Mouse (Mus musculus): Measurements from ENCODE around the gene Cped1. TPM values are rescaled to one million over a fixed set of nuclear protein-coding genes. Genes with fewer than 3 reads are reported as not detected.

Gene Cped1
- polyA plus RNA-seq, 2 experiments = 1.8 to 2.5 TPM

DNA sequence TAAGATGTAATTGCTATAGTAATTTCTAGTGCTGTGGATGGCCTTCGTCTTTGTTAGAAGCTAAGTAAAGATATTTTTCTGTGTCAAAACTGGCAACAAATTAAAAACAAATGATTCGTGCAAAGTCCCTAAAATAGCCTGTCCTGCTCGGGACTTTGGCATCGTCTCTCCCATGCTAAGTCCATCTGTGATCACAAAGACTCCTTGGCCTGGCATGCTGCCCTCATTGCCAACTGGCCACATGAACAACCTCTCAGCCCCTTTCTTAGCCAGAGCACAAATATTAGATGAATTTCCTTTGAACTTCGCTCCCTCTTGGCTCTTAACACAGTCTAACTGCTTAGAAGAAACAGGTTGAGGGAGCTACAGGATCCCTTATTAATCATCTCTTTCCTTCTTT is 171.7 kb downstream of the Cped1 start:
- DNase-seq (ENCODE audit: low read depth in 3 of 3, low spot score in 3 of 3) = no peak
- WGBS (ENCODE audit: insufficient replicate concordance) = 61% methylated on average over 5 of the region's 5 CpGs

DNA sequence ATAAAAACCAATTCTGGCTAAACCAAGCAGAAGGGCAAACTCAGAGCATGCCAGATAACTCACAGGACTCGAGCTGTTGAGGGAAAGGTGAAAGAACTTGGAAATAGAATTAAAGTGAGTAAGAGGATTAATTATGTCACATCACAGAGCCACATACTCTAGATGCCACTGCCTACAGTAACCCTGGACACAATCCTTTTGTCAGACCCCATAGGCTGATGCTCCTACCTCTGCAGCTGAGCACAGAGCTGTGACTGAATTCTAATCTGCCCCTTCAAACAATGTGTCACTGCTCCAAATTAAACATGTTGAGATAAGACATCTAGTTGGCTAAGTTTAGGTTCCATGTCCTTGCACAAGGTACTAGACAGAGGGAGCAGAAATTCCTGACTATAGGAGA is 176.2 kb downstream of the Cped1 start:
- DNase-seq (ENCODE audit: low read depth in 3 of 3, low spot score in 3 of 3) = no peak
- H3K4me3 ChIP-seq (ENCODE audit: insufficient read depth in 1 of 2, low read depth in 2 of 2, low read length in 2 of 2) = no peak overlapping the region
- H3K4me1 ChIP-seq (replicated peaks; ENCODE audit: control insufficient read depth in 2 of 2, insufficient read depth in 2 of 2, low read length in 1 of 2) = no peaks in the 10 kb centered on the region
- TF ChIP-seq EP300 (IDR thresholded peaks at IDR 0.05; ENCODE audit: low read depth) (no peak), CTCF (IDR thresholded peaks at IDR 0.05; ENCODE audit: low read depth) (no peak)
- no peak for ATAC-seq (ENCODE audit: insufficient read depth)
- no peak overlapping the region for H3K4me2 ChIP-seq (ENCODE audit: low read depth)
- H3K9ac ChIP-seq (replicated peaks) = no peak overlapping the region
- no peaks in the 10 kb centered on the region for H3K27me3 ChIP-seq (ENCODE audit: control insufficient read depth, insufficient read depth, low read length)
- H3K27ac ChIP-seq = no peak overlapping the region
- 29% methylated on average over 1 of the region's 1 CpGs for WGBS (ENCODE audit: insufficient replicate concordance)
- no peaks in the 10 kb centered on the region for H3K36me3 ChIP-seq (replicated peaks; ENCODE audit: control insufficient read depth, insufficient read depth, low read depth)
- no peaks in the 10 kb centered on the region for H3K9me3 ChIP-seq (ENCODE audit: control insufficient read depth, low read length)

More for the DNA sequence above, 171.7 kb downstream of the Cped1 start:
- Histone ChIP-seq H3K9ac (replicated peaks) (no peak overlapping the region), H3K27me3 (ENCODE audit: control insufficient read depth, insufficient read depth, low read length) (no peaks in the 10 kb centered on the region), H3K9me3 (ENCODE audit: control insufficient read depth, low read length) (no peaks in the 10 kb centered on the region), H3K4me3 (ENCODE audit: insufficient read depth in 1 of 2, low read depth in 2 of 2, low read length in 2 of 2) (no peak overlapping the region), H3K4me2 (ENCODE audit: low read depth) (no peak overlapping the region), H3K27ac (no peak overlapping the region), H3K36me3 (replicated peaks; ENCODE audit: control insufficient read depth, insufficient read depth, low read depth) (no peaks in the 10 kb centered on the region), H3K4me1 (replicated peaks; ENCODE audit: control insufficient read depth in 2 of 2, insufficient read depth in 2 of 2, low read length in 1 of 2) (no peaks in the 10 kb centered on the region)
- TF ChIP-seq EP300 (IDR thresholded peaks at IDR 0.05; ENCODE audit: low read depth) (no peak), CTCF (IDR thresholded peaks at IDR 0.05; ENCODE audit: low read depth) (no peak)
- no peak for ATAC-seq (ENCODE audit: insufficient read depth)

DNA sequence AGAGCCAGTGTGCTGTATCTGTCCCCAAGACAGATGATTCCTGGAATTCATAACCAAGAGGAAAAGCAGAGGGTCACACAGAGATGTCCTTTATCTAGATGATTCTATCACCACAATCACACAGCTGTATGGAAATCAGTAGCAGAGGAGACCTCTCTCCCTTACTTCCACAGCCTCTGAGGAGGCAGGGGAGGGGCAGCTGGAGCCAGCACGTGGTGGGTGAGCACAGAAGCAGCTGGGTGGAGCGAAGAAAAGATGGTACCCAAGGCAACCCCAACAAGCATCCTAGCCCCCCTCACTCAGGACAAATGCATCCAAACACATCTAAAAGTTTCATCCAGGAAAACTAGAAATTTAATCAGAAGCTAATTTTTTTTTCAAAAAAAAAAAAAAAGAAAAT is 182.7 kb downstream of the Cped1 start:
- ATAC-seq (ENCODE audit: insufficient read depth) (no peak), DNase-seq (ENCODE audit: low read depth in 3 of 3, low spot score in 3 of 3) (no peak)
- WGBS (ENCODE audit: insufficient replicate concordance) = 51% methylated on average over 2 of the region's 2 CpGs
- H3K4me3 ChIP-seq (ENCODE audit: insufficient read depth in 1 of 2, low read depth in 2 of 2, low read length in 2 of 2) = no peak overlapping the region
- no peak overlapping the region for H3K27ac ChIP-seq
- H3K27me3 ChIP-seq (ENCODE audit: control insufficient read depth, insufficient read depth, low read length) = no peaks in the 10 kb centered on the region
- no peaks in the 10 kb centered on the region for H3K36me3 ChIP-seq (replicated peaks; ENCODE audit: control insufficient read depth, insufficient read depth, low read depth)
- H3K4me1 ChIP-seq (replicated peaks; ENCODE audit: control insufficient read depth in 2 of 2, insufficient read depth in 2 of 2, low read length in 1 of 2) = no peaks in the 10 kb centered on the region
- no peak overlapping the region for H3K4me2 ChIP-seq (ENCODE audit: low read depth)
- H3K9ac ChIP-seq (replicated peaks) = no peak overlapping the region
- TF ChIP-seq CTCF (IDR thresholded peaks at IDR 0.05; ENCODE audit: low read depth) (no peak), EP300 (IDR thresholded peaks at IDR 0.05; ENCODE audit: low read depth) (no peak)
- H3K9me3 ChIP-seq (ENCODE audit: control insufficient read depth, low read length) = no peaks in the 10 kb centered on the region

DNA sequence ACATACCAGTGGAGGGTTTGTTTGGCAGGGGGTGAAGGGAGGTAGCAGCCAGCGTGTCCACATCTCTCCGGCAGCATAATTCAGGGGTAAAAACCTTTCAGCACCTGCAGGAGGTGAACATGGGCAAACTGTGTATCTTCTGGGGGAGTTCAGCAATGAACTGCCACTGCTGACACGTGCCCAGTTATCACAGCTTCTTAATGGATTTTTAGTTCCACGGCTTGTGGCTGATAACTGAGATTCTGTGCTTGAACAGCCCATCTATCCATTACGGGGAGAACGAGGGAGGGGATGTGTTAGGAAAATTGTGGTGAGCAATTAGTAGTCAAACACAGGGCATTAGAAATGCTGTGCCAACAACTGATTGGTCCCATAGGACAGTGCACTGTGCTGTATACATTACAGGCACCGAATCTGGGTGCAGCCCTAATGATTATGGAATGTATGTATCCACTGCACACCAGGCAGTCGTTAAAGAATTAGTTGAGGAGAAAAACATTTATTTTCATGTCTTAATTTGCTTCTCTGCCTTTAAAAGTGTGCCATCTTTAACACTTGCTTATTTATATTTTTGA is 193.1 kb downstream of the Cped1 start:
- H3K4me3 ChIP-seq (ENCODE audit: insufficient read depth in 1 of 2, low read depth in 2 of 2, low read length in 2 of 2) = no peak overlapping the region
- no peak overlapping the region for H3K4me2 ChIP-seq (ENCODE audit: low read depth)
- DNase-seq (ENCODE audit: low read depth in 3 of 3, low spot score in 3 of 3) (no peak), ATAC-seq (ENCODE audit: insufficient read depth) (no peak)
- no peak for TF ChIP-seq EP300 (IDR thresholded peaks at IDR 0.05; ENCODE audit: low read depth)
- TF ChIP-seq CTCF (IDR thresholded peaks at IDR 0.05; ENCODE audit: low read depth) = no peak
- no peak overlapping the region for H3K27ac ChIP-seq
- no peaks in the 10 kb centered on the region for H3K36me3 ChIP-seq (replicated peaks; ENCODE audit: control insufficient read depth, insufficient read depth, low read depth)
- H3K4me1 ChIP-seq (replicated peaks; ENCODE audit: control insufficient read depth in 2 of 2, insufficient read depth in 2 of 2, low read length in 1 of 2) = no peaks in the 10 kb centered on the region
- H3K9me3 ChIP-seq (ENCODE audit: control insufficient read depth, low read length) = no peaks in the 10 kb centered on the region
- 65% methylated on average over 8 of the region's 8 CpGs for WGBS (ENCODE audit: insufficient replicate concordance)
- no peaks in the 10 kb centered on the region for H3K27me3 ChIP-seq (ENCODE audit: control insufficient read depth, insufficient read depth, low read length)
- no peak overlapping the region for H3K9ac ChIP-seq (replicated peaks)

DNA sequence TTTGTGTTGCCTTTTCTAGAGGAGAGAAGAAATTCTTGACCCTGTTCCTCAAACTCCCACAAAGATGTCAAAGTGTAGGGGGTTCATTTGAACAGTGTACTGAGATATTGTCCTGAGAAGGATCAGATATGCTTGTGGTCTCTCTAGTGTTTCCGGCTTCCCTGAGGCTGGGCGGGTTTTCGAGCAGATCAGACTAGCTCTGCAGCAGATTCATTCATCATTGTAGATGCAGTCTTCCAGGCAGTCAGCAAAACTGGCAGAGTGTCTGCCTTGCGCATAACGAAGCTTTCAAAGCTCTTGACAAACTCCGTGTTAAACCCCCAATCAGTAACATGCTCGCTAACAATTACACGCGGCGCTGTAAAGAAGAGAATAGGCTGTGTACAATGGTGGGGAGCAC is 194.6 kb downstream of the Cped1 start:
- ATAC-seq (ENCODE audit: insufficient read depth) (no peak), DNase-seq (ENCODE audit: low read depth in 3 of 3, low spot score in 3 of 3) (no peak)
- Histone ChIP-seq H3K4me1 (replicated peaks; ENCODE audit: control insufficient read depth in 2 of 2, insufficient read depth in 2 of 2, low read length in 1 of 2) (no peaks in the 10 kb centered on the region), H3K9ac (replicated peaks) (no peak overlapping the region), H3K36me3 (replicated peaks; ENCODE audit: control insufficient read depth, insufficient read depth, low read depth) (no peaks in the 10 kb centered on the region), H3K4me2 (ENCODE audit: low read depth) (no peak overlapping the region), H3K27me3 (ENCODE audit: control insufficient read depth, insufficient read depth, low read length) (no peaks in the 10 kb centered on the region), H3K4me3 (ENCODE audit: insufficient read depth in 1 of 2, low read depth in 2 of 2, low read length in 2 of 2) (no peak overlapping the region), H3K27ac (no peak overlapping the region), H3K9me3 (ENCODE audit: control insufficient read depth, low read length) (no peaks in the 10 kb centered on the region)
- TF ChIP-seq EP300 (IDR thresholded peaks at IDR 0.05; ENCODE audit: low read depth) = no peak
- TF ChIP-seq CTCF (IDR thresholded peaks at IDR 0.05; ENCODE audit: low read depth) = no peak
- 39% methylated on average over 10 of the region's 10 CpGs for WGBS (ENCODE audit: insufficient replicate concordance)
